Mouse (Mus musculus) lung, embryonic 15.5 days (tissue): ENCODE data around the gene Med24. TPM values are rescaled to one million over a fixed set of nuclear protein-coding genes. Genes with fewer than 3 reads are reported as not detected.

Experiments used
- ATAC-seq: fragments of 200-750 bp; cut with Nextera tagmentation; 2 replicates; pipeline ENCODE4 v1.8.0; 2017; ENCODE audit warnings: moderate number of reproducible peaks, borderline replicate concordance; ENCODE audit not compliant: low FRiP score, low TSS enrichment; ENCODE audit errors: extremely low read depth
- H3K27ac ChIP-seq: fragments of 300-500 bp; sonication (generic); 2 replicates; pipeline ENCODE4 v1.5.1; 2015; ENCODE audit warnings: moderate library complexity, mild to moderate bottlenecking, inconsistent platforms
- H3K27me3 ChIP-seq: fragments of 300-500 bp; sonication (generic); 2 replicates; pipeline ENCODE4 v1.6.1; 2015; ENCODE audit warnings: inconsistent platforms
- H3K36me3 ChIP-seq: fragments of 300-500 bp; sonication (generic); 2 replicates; pipeline ENCODE4 v1.6.1; 2015; ENCODE audit warnings: inconsistent platforms
- H3K4me1 ChIP-seq: fragments of 300-500 bp; sonication (generic); 2 replicates; pipeline ENCODE4 v1.6.1; 2015; ENCODE audit warnings: inconsistent platforms
- H3K4me2 ChIP-seq: fragments of 300-500 bp; sonication (generic); 2 replicates; pipeline ENCODE4 v1.6.1; 2015; ENCODE audit warnings: inconsistent platforms, mild to moderate bottlenecking, moderate library complexity
- H3K4me3 ChIP-seq: fragments of 300-500 bp; sonication (generic); 2 replicates; pipeline ENCODE4 v1.5.1; 2015; ENCODE audit warnings: mild to moderate bottlenecking, inconsistent platforms
- H3K9ac ChIP-seq: fragments of 300-500 bp; sonication (generic); 2 replicates; pipeline ENCODE4 v1.6.1; 2015; ENCODE audit warnings: inconsistent platforms
- H3K9me3 ChIP-seq: fragments of 300-500 bp; sonication (generic); 2 replicates; pipeline ENCODE4 v1.6.1; 2016; ENCODE audit warnings: inconsistent platforms
- WGBS: fragments of 180-500 bp; shearing (Covaris S2); methylation state at CpG from one replicate; pipeline ENCODE4 v1.1.7; 2015; 5-methylcytosine and 5-hydroxymethylcytosine counted together
- polyA plus RNA-seq: library from polyadenylated mRNA; unstranded; fragments of >200 nt; fragmentation: Nextera tagmentation; extraction: Ambion mirVana; gene quantifications from 2 replicates; pipeline ENCODE4 v1.2.1, GENCODE M21; 2015

The Med24 gene
- polyA plus RNA-seq, 1 experiment from 2014 or later: 53.0 TPM

GRCm38 (mm10) chr11:98709001-98709741, 20.1 kb downstream of the Med24 start:
- ATAC-seq: peak; percentile 13; the same call in 1 of the 2 replicates
- H3K36me3 ChIP-seq: peaks cover 52% of the 10 kb centered on the region
- peaks cover 53% of the 10 kb centered on the region for H3K4me1 ChIP-seq
- H3K4me2 ChIP-seq: peak overlapping the region; percentile 31
- H3K9me3 ChIP-seq: no peaks in the 10 kb centered on the region
- H3K27me3 ChIP-seq: no peaks in the 10 kb centered on the region
- 46% methylated on average over 26 of the region's 26 CpGs for WGBS
- no peak overlapping the region for H3K9ac ChIP-seq
- H3K27ac ChIP-seq: peak overlapping the region; percentile 91
- no peak overlapping the region for H3K4me3 ChIP-seq

GRCm38 (mm10) chr11:98708282-98708956, 20.8 kb downstream of the Med24 start:
- Histone ChIP-seq H3K4me1 (peaks cover 50% of the 10 kb centered on the region), H3K9ac (no peak overlapping the region), H3K27ac (peak overlapping the region; percentile 91), H3K4me2 (peak overlapping the region; percentile 31), H3K36me3 (peaks cover 47% of the 10 kb centered on the region), H3K27me3 (no peaks in the 10 kb centered on the region), H3K9me3 (no peaks in the 10 kb centered on the region), H3K4me3 (no peak overlapping the region)
- 41% methylated on average over 19 of the region's 19 CpGs for WGBS
- peak; percentile 64 for ATAC-seq

- H3K36me3 ChIP-seq: peaks cover 40% of the 10 kb centered on the region
- no peak overlapping the region for H3K9ac ChIP-seq
- H3K4me2 ChIP-seq: peak overlapping the region; percentile 18; the same call in 1 of the 2 replicates
- no peaks in the 10 kb centered on the region for H3K27me3 ChIP-seq
- H3K4me1 ChIP-seq: peaks cover 48% of the 10 kb centered on the region
- 50% methylated on average over 22 of the region's 22 CpGs for WGBS
- H3K27ac ChIP-seq: peak overlapping the region; percentile 91
- ATAC-seq: peak; percentile 75
- H3K4me3 ChIP-seq: no peak overlapping the region
- no peaks in the 10 kb centered on the region for H3K9me3 ChIP-seq
Measured at GRCm38 (mm10) chr11:98707401-98708281, 21.6 kb downstream of the Med24 start.

- WGBS: 84% methylated on average over 10 of the region's 10 CpGs
- Histone ChIP-seq H3K9me3 (no peaks in the 10 kb centered on the region), H3K9ac (no peak overlapping the region), H3K36me3 (peaks cover 31% of the 10 kb centered on the region), H3K4me3 (no peak overlapping the region), H3K4me1 (peaks cover 39% of the 10 kb centered on the region), H3K27me3 (no peaks in the 10 kb centered on the region), H3K27ac (no peak overlapping the region), H3K4me2 (no peak overlapping the region)
- no peak for ATAC-seq
Measured at GRCm38 (mm10) chr11:98705021-98705420, 24.2 kb downstream of the Med24 start.

- no peaks in the 10 kb centered on the region for H3K9me3 ChIP-seq
- no peak overlapping the region for H3K4me2 ChIP-seq
- peaks cover 13% of the 10 kb centered on the region for H3K4me1 ChIP-seq
- no peak overlapping the region for H3K4me3 ChIP-seq
- H3K27me3 ChIP-seq: no peaks in the 10 kb centered on the region
- no peak overlapping the region for H3K9ac ChIP-seq
- H3K36me3 ChIP-seq: peaks cover 30% of the 10 kb centered on the region
- no peak overlapping the region for H3K27ac ChIP-seq
- no peak for ATAC-seq
- WGBS: 56% methylated on average over 5 of the region's 5 CpGs
Measured at GRCm38 (mm10) chr11:98702323-98702722, 26.9 kb downstream of the Med24 start.

GRCm38 (mm10) chr11:98701213-98701670, 28.0 kb downstream of the Med24 start, which contains the start of gene Csf3:
Csf3 (plus strand) TSS chr11:98701263.
- ATAC-seq: no peak
- no peak within 1 kb of the TSS for H3K9ac ChIP-seq
- 42% methylated on average over 10 of the region's 10 CpGs for WGBS

GRCm38 (mm10) chr11:98699911-98700310, 29.3 kb downstream of the Med24 start:
- H3K9me3 ChIP-seq: no peaks in the 10 kb centered on the region
- no peak overlapping the region for H3K4me3 ChIP-seq
- H3K9ac ChIP-seq: no peak overlapping the region
- no peak overlapping the region for H3K4me2 ChIP-seq
- H3K36me3 ChIP-seq: peaks cover 23% of the 10 kb centered on the region
- H3K27me3 ChIP-seq: no peaks in the 10 kb centered on the region
- 30% methylated on average over 4 of the region's 4 CpGs for WGBS
- H3K4me1 ChIP-seq: peaks cover 3% of the 10 kb centered on the region; the same call in 1 of the 2 replicates
- no peak overlapping the region for H3K27ac ChIP-seq
- ATAC-seq: peak; percentile 46; the same call in 1 of the 2 replicates

More at GRCm38 (mm10) chr11:98701213-98701670, 28.0 kb downstream of the Med24 start, which contains the start of gene Csf3:
- no peaks in the 10 kb centered on the region for H3K9me3 ChIP-seq
- H3K4me2 ChIP-seq: no peak within 1 kb of the TSS
- no peak within 1 kb of the TSS for H3K4me3 ChIP-seq
- H3K4me1 ChIP-seq: peaks cover 3% of the 10 kb centered on the region; the same call in 1 of the 2 replicates
- H3K36me3 ChIP-seq: peaks cover 23% of the 10 kb centered on the region
- no peak within 1 kb of the TSS for H3K27ac ChIP-seq
- H3K27me3 ChIP-seq: no peaks in the 10 kb centered on the region

GRCm38 (mm10) chr11:98698849-98699640, 30.2 kb downstream of the Med24 start:
- H3K36me3 ChIP-seq: peaks cover 25% of the 10 kb centered on the region
- ATAC-seq: no peak
- H3K9me3 ChIP-seq: no peaks in the 10 kb centered on the region
- H3K4me1 ChIP-seq: peaks cover 3% of the 10 kb centered on the region; the same call in 1 of the 2 replicates
- WGBS: 81% methylated on average over 16 of the region's 16 CpGs
- H3K27ac ChIP-seq: no peak overlapping the region
- H3K4me3 ChIP-seq: no peak overlapping the region
- H3K27me3 ChIP-seq: no peaks in the 10 kb centered on the region
- H3K4me2 ChIP-seq: no peak overlapping the region
- H3K9ac ChIP-seq: no peak overlapping the region

- Histone ChIP-seq H3K4me3 (no peak overlapping the region), H3K36me3 (peaks cover 43% of the 10 kb centered on the region), H3K9me3 (no peaks in the 10 kb centered on the region), H3K4me1 (peaks cover 3% of the 10 kb centered on the region; the same call in 1 of the 2 replicates), H3K9ac (no peak overlapping the region), H3K27ac (no peak overlapping the region), H3K4me2 (no peak overlapping the region), H3K27me3 (no peaks in the 10 kb centered on the region)
- ATAC-seq: no peak
- 89% methylated on average over 12 of the region's 12 CpGs for WGBS
Measured at GRCm38 (mm10) chr11:98697225-98697624, 32.0 kb downstream of the Med24 start.

- Histone ChIP-seq H3K4me1 (peaks cover 3% of the 10 kb centered on the region; the same call in 1 of the 2 replicates), H3K27ac (no peak overlapping the region), H3K4me3 (no peak overlapping the region), H3K4me2 (no peak overlapping the region), H3K9ac (no peak overlapping the region), H3K36me3 (peaks cover 49% of the 10 kb centered on the region), H3K27me3 (no peaks in the 10 kb centered on the region), H3K9me3 (no peaks in the 10 kb centered on the region)
- no peak for ATAC-seq
- 79% methylated on average over 14 of the region's 14 CpGs for WGBS
Measured at GRCm38 (mm10) chr11:98696454-98697216, 32.6 kb downstream of the Med24 start.
